Mouse (Mus musculus) right cerebral cortex, adult 18-20 months (tissue): ENCODE measurements around the gene Olfr1157.

ENCODE experiments used
- DNase-seq: peaks from one replicate; pipeline ENCODE4 v3.0.0; 2022; ENCODE audit warnings: mixed read lengths

The Olfr1157 gene

GRCm38 (mm10) chr2:87968199-87968598, at the start of gene Olfr1157:
Gene Olfr1157, minus strand, starts transcription at chr2:87968299.
- no peak for DNase-seq

- no peak for DNase-seq
Measured at GRCm38 (mm10) chr2:88007515-88008318, 39.6 kb upstream of the Olfr1157 start, which contains the start of gene Olfr1160. Gene Olfr1160, minus strand, starts transcription at chr2:88008268.

DNA sequence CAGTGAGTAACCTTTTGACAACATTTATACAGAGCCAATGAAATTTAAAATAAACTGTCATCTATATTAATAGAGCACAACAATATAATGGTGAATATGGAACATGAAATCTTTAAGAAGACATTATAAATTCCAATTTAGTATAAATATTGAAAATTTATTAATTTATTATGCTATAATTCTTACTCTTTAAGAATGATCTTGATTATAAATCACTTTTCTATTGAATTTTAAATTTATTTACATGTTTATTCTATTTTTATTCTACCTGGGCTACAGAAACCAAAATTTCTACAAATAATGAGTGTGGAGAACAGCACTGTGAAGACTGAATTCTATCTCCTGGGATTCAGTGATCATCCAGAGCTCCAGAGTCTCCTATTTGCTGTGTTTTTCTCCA, 21.7 kb upstream of the Olfr1157 start, which contains the start of gene Olfr1158:
TSS of gene Olfr1158 (plus strand) at position 301 of the 400 bp plus-strand sequence.
- DNase-seq = no peak

DNA sequence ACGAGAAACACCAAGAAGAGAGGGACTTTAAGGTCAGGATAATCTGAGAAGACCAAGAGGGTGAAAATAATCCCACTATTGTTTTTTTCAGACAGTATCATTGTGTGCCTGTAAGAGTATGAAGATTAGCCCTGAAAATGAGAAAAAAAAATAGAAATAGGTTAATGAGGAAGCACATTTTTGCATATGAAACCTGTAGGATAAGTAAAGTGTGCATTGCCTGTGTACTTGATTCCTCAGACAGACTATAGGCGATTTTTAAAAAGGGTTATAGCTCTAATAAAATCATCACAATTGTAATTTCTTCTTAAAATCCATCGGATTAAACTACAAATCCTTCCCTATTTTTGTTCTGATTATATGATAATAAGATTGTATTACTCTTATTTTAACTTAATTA, 6.5 kb upstream of the Olfr1157 start, which contains the start of gene Olfr74:
TSS of gene Olfr74 (minus strand) at position 101 of the 400 bp plus-strand sequence.
- no peak for DNase-seq

- no peak for DNase-seq
Measured at GRCm38 (mm10) chr2:87953000-87953399, 15.1 kb downstream of the Olfr1157 start, which contains the start of gene Olfr1156. Gene Olfr1156, minus strand, starts transcription at chr2:87953100.

DNA sequence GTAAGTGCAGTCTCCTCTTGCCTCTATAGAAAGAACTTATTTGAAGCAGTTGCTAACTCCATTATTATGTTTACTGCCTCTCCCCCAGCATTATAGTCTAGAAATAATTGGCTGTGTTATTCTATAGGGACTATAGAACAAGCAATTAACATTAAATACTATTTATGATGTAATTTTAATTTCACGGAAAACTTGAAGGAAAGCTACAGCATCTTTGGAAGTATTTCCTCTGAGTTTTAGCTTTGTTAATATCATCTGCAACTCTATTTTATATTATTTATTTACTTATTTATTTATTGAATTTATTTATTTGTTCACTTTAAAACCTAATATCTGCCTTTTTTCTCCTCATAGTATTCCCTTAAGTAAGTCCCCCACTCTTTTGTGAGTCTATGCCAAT, 23.1 kb downstream of the Olfr1157 start, which contains the start of gene Olfr1155:
TSS of gene Olfr1155 (minus strand) at position 101 of the 400 bp plus-strand sequence.
- DNase-seq = no peak
